Mouse (Mus musculus) heart, embryonic 11.5 days (tissue): ENCODE data around the gene Lzts3. TPM values are rescaled to one million over a fixed set of nuclear protein-coding genes. Genes with fewer than 3 reads are reported as not detected.

Experiments
- ATAC-seq: fragments of 200-750 bp; cut with Nextera tagmentation; replicated peaks from 2 replicates; pipeline ENCODE4 v1.8.0; 2017; ENCODE audit warnings: moderate library complexity; ENCODE audit not compliant: insufficient number of reproducible peaks, low FRiP score, low TSS enrichment
- H3K27ac ChIP-seq: fragments of 300-500 bp; sonication (generic); 2 replicates; pipeline ENCODE4 v1.5.1; 2014; ENCODE audit warnings: mild to moderate bottlenecking, low read depth, low read length
- H3K27me3 ChIP-seq: fragments of 300-500 bp; sonication (generic); 2 replicates; pipeline ENCODE4 v1.6.1; 2014; ENCODE audit warnings: mild to moderate bottlenecking, low read length, mixed read lengths; ENCODE audit not compliant: control insufficient read depth, insufficient read depth
- H3K36me3 ChIP-seq: fragments of 300-500 bp; sonication (generic); 2 replicates; pipeline ENCODE4 v1.6.1; 2014; ENCODE audit warnings: mild to moderate bottlenecking, low read length, moderate library complexity, mixed read lengths; ENCODE audit not compliant: control insufficient read depth, insufficient read depth
- H3K4me1 ChIP-seq: fragments of 300-500 bp; sonication (generic); 2 replicates; pipeline ENCODE4 v1.6.1; 2014; ENCODE audit warnings: low read length; ENCODE audit not compliant: control insufficient read depth, insufficient read depth
- H3K4me2 ChIP-seq: fragments of 300-500 bp; sonication (generic); 2 replicates; pipeline ENCODE4 v1.6.1; 2014; ENCODE audit warnings: mild to moderate bottlenecking, moderate library complexity
- H3K4me3 ChIP-seq: fragments of 300-500 bp; sonication (generic); 2 replicates; pipeline ENCODE4 v1.5.1; 2014; ENCODE audit warnings: low read depth, low read length
- H3K9ac ChIP-seq: fragments of 300-500 bp; sonication (generic); 2 replicates; pipeline ENCODE4 v1.6.1; 2014; ENCODE audit warnings: mild to moderate bottlenecking, low read depth, low read length, moderate library complexity
- H3K9me3 ChIP-seq: fragments of 300-500 bp; sonication (generic); replicated peaks from 2 replicates; pipeline ENCODE4 v1.6.1; 2016; ENCODE audit warnings: low read length; ENCODE audit not compliant: control insufficient read depth
- WGBS: fragments of 180-500 bp; shearing (Covaris S2); extraction: QIAGEN DNeasy Blood & Tissue Kit; methylation state at CpG from one replicate; pipeline ENCODE4 v1.1.7; 2014; ENCODE audit not compliant: insufficient replicate concordance; 5-methylcytosine and 5-hydroxymethylcytosine counted together
- polyA plus RNA-seq: library from polyadenylated mRNA; unstranded; fragments of >200 nt; fragmentation: Nextera tagmentation; extraction: Ambion mirVana; gene quantifications from 2 replicates; pipeline ENCODE4 v1.2.1, GENCODE M21; 2014

Gene Lzts3
- polyA plus RNA-seq, 1 experiment from 2014 or later, result 0.69 TPM

- 53% methylated on average over 5 of the region's 5 CpGs for WGBS
- Histone ChIP-seq H3K4me2 (no peak overlapping the region), H3K9ac (no peak overlapping the region), H3K27me3 (peaks cover 52% of the 10 kb centered on the region), H3K27ac (no peak overlapping the region), H3K4me3 (no peak overlapping the region), H3K4me1 (peaks cover 21% of the 10 kb centered on the region), H3K36me3 (no peaks in the 10 kb centered on the region), H3K9me3 (no peaks in the 10 kb centered on the region)
- ATAC-seq, result no peak
Observed at GRCm38 (mm10) chr2:130632887-130633675, 9.5 kb downstream of the Lzts3 start.

GRCm38 (mm10) chr2:130632416-130632815 is 10.2 kb downstream of the Lzts3 start:
- Histone ChIP-seq H3K27ac (no peak overlapping the region), H3K27me3 (peaks cover 45% of the 10 kb centered on the region), H3K4me3 (no peak overlapping the region), H3K9me3 (no peaks in the 10 kb centered on the region), H3K4me2 (no peak overlapping the region), H3K36me3 (no peaks in the 10 kb centered on the region), H3K9ac (no peak overlapping the region), H3K4me1 (peaks cover 21% of the 10 kb centered on the region)
- ATAC-seq, result no peak
- 87% methylated on average over 1 of the region's 1 CpGs for WGBS

GRCm38 (mm10) chr2:130629839-130630203 is 12.8 kb downstream of the Lzts3 start, which contains the start of the genes Fastkd5 and Ubox5:
Gene Fastkd5, minus strand, starts transcription at chr2:130630027.
Gene Ubox5, minus strand, starts transcription at chr2:130630038.
- Histone ChIP-seq H3K4me1 (peaks cover 10% of the 10 kb centered on the region; the same call in 1 of the 2 replicates), H3K27ac (peak within 1 kb of the TSS; percentile 62), H3K9ac (peak within 1 kb of the TSS; percentile 88), H3K9me3 (no peaks in the 10 kb centered on the region), H3K4me2 (peak within 1 kb of the TSS; percentile 76), H3K27me3 (peaks cover 19% of the 10 kb centered on the region), H3K36me3 (peaks cover 5% of the 10 kb centered on the region), H3K4me3 (peak within 1 kb of the TSS; percentile 94)
- ATAC-seq, result peak; percentile 79; the same call in 1 of the 2 replicates
- under 1% methylated on average over 23 of the region's 25 CpGs for WGBS

GRCm38 (mm10) chr2:130629080-130629838 is 13.3 kb downstream of the Lzts3 start:
- H3K4me1 ChIP-seq, result peaks cover 5% of the 10 kb centered on the region; the same call in 1 of the 2 replicates
- 2% methylated on average over 37 of the region's 37 CpGs for WGBS
- peak overlapping the region; percentile 62 for H3K27ac ChIP-seq
- H3K4me3 ChIP-seq, result peak overlapping the region; percentile 94
- H3K9me3 ChIP-seq, result no peaks in the 10 kb centered on the region
- peaks cover 14% of the 10 kb centered on the region for H3K27me3 ChIP-seq
- H3K9ac ChIP-seq, result peak overlapping the region; percentile 88
- peak; percentile 27; the same call in 1 of the 2 replicates for ATAC-seq
- peak overlapping the region; percentile 76 for H3K4me2 ChIP-seq
- peaks cover 5% of the 10 kb centered on the region for H3K36me3 ChIP-seq

- Histone ChIP-seq H3K4me1 (peaks cover 3% of the 10 kb centered on the region; the same call in 1 of the 2 replicates), H3K4me3 (no peak overlapping the region), H3K9ac (no peak overlapping the region), H3K27me3 (peaks cover 6% of the 10 kb centered on the region), H3K27ac (no peak overlapping the region), H3K9me3 (no peaks in the 10 kb centered on the region), H3K36me3 (peaks cover 5% of the 10 kb centered on the region), H3K4me2 (peak overlapping the region; percentile 76)
- no peak for ATAC-seq
- 53% methylated on average over 3 of the region's 3 CpGs for WGBS
Observed at GRCm38 (mm10) chr2:130628424-130628823, 14.2 kb downstream of the Lzts3 start.

- Histone ChIP-seq H3K9me3 (no peaks in the 10 kb centered on the region), H3K4me3 (no peak overlapping the region), H3K4me2 (no peak overlapping the region), H3K27ac (no peak overlapping the region), H3K27me3 (no peaks in the 10 kb centered on the region), H3K4me1 (no peaks in the 10 kb centered on the region), H3K36me3 (peaks cover 26% of the 10 kb centered on the region), H3K9ac (no peak overlapping the region)
- 90% methylated on average over 7 of the region's 7 CpGs for WGBS
- ATAC-seq, result no peak
Observed at GRCm38 (mm10) chr2:130618972-130619371, 23.6 kb downstream of the Lzts3 start.

GRCm38 (mm10) chr2:130613091-130613490 is 29.5 kb downstream of the Lzts3 start:
- Histone ChIP-seq H3K4me1 (no peaks in the 10 kb centered on the region), H3K4me3 (no peak overlapping the region), H3K9ac (no peak overlapping the region), H3K36me3 (peaks cover 23% of the 10 kb centered on the region), H3K27me3 (no peaks in the 10 kb centered on the region), H3K9me3 (no peaks in the 10 kb centered on the region), H3K4me2 (no peak overlapping the region), H3K27ac (no peak overlapping the region)
- ATAC-seq, result no peak
- WGBS, result 57% methylated on average over 3 of the region's 3 CpGs

- H3K9ac ChIP-seq, result no peak overlapping the region
- no peak overlapping the region for H3K27ac ChIP-seq
- no peak overlapping the region for H3K4me3 ChIP-seq
- no peaks in the 10 kb centered on the region for H3K4me1 ChIP-seq
- 76% methylated on average over 4 of the region's 4 CpGs for WGBS
- peaks cover 9% of the 10 kb centered on the region; the same call in 1 of the 2 replicates for H3K36me3 ChIP-seq
- no peak for ATAC-seq
- no peaks in the 10 kb centered on the region for H3K9me3 ChIP-seq
- no peaks in the 10 kb centered on the region for H3K27me3 ChIP-seq
- H3K4me2 ChIP-seq, result no peak overlapping the region
Observed at GRCm38 (mm10) chr2:130602195-130602594, 40.4 kb downstream of the Lzts3 start.
